Mouse (Mus musculus): ENCODE data around the gene 2510039O18Rik.

The 2510039O18Rik gene

DNA sequence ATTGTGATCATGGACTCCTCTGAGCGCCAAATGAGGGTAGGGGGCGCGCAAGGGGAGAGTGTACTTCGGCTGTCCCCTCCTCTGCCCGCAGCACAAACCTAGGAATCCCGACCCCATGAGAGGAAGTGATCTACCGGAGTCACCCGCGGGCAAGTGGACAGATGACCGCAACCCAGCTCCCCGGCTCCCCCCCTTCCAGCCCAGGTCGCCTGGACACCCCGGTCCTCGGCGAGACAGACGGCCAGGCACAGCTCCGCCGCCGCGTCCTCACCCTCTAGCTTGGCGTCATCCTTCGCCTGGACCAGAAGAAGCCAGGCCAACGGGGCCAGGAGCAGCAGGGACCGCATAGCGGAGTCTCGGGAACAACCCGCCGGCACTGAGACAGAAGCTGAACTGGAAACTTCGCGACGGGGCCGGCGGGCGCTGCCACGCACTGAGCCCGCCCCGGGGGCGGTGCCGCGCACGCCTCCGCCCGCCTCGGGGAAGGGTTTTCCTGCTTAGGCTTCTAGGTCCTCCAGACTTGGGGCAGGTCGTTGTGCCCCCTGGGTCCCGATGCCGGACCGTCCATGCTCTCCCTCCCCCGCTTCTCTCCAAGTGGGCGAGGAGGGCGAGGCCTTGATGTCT is 4.3 kb upstream of the 2510039O18Rik start, which contains the start of gene Plod1:
Gene Plod1 (minus strand): TSS at position 437 of the 624 bp plus-strand sequence.
- in situ Hi-C loops (cut with MboI, MseI) = no loop called here

DNA sequence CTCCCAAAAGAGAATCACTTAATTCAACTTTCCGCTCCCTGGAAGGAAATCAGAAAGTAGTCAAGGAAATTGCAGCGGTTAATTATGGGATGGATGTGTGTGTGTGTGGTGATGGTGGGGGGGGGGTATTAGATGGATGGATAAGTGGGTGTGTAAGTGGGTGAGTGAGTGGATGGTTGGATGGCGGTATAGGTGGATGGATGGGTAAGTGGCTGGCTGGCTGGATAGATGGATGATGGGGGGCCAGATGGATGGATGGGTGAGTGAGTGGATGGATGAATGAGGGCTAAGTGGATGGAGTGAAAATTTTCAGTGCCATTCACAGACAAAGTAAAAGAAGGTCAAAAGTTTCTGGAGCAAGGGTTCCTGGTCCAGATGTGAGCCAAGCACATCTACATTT is 3.7 kb upstream of the 2510039O18Rik start:
- in situ Hi-C loops (cut with MboI, MseI) = no loop called here

DNA sequence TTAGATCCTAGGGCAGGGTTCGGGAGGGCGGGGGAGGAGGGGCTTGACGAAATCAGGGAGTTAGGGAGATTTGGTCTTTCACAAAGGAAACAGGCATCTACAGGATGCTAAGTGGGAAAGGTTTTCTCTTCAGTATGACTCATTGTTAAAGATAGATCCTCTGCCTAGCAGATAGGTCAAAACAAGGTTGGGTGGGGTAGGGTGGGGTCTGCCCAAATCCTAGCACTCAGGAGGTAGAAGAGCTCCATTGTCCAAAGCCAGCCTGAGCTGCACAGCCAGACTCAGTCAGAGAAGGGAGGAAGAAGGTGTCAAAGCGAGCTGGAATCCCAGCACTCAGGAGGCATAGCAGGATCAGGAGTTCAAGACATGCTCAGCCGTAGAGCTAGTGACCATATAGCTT is 3.2 kb upstream of the 2510039O18Rik start:
- in situ Hi-C loops (cut with MboI, MseI) = no loop called here

DNA sequence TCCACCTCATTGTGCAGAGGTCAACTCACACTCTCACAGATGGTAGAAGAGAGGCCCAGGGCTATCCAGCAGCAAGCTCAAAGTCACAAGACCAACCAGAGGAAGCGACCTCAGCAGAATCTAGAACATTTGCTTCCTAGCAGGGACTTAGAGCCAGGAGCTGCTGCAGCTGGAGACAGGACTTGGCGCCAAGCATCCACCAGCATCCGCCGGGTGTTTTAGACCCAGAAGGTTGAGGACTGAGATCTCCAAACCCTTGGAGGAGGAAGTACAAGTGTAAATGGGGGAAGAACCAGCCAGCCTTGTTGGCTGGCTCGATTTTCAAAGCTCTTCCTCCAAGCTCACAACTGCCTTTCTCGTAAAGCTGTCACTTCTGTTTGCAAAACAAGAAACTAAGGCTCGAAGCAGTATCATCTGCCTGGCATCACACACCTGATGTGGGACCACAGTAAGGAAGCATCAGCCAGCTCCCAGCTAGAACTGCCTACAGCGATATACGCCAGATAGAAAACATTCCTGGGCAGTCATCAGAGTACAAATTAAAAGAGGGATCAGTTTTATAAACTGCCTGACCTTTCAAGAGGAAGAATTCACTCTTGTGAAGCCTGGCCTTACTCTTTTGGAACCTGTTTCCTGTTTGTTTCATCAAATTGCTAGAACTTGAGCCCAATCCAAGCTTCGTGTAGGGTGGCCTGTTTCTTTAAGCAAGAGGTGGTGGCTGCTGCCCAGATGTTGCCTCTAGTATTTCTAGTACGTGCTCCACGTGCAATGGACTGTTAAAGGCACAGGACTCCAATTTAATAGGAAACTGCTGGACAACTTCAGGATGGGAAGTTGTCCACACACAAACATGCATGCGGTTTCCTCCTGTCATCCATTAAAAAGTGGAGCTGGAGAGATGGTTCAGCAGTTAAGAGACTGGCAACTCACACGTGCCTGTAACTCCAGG is 2.3 kb upstream of the 2510039O18Rik start:
- in situ Hi-C loops (cut with MboI, MseI) = no loop called here

DNA sequence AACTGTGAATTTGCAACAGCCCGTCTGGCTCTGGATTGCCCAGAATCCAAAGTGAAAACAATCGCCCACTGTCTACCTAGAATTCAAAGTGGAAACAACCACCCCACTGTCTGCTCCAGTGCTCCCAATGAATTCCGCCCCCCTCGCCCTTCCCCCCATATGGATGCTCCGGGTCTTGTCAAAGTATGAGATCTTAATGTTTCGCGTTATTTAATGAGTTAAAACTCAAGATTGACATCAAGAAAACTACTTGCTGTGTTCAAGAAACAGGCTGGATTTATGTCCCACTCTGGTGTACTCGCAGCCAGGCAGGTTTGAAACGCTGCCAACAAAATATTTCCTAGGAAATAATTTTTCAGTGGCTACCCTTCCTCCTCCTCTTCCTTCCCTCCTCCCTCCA is 584 bp upstream of the 2510039O18Rik start:
- in situ Hi-C loops (cut with MboI, MseI) = no loop called here

DNA sequence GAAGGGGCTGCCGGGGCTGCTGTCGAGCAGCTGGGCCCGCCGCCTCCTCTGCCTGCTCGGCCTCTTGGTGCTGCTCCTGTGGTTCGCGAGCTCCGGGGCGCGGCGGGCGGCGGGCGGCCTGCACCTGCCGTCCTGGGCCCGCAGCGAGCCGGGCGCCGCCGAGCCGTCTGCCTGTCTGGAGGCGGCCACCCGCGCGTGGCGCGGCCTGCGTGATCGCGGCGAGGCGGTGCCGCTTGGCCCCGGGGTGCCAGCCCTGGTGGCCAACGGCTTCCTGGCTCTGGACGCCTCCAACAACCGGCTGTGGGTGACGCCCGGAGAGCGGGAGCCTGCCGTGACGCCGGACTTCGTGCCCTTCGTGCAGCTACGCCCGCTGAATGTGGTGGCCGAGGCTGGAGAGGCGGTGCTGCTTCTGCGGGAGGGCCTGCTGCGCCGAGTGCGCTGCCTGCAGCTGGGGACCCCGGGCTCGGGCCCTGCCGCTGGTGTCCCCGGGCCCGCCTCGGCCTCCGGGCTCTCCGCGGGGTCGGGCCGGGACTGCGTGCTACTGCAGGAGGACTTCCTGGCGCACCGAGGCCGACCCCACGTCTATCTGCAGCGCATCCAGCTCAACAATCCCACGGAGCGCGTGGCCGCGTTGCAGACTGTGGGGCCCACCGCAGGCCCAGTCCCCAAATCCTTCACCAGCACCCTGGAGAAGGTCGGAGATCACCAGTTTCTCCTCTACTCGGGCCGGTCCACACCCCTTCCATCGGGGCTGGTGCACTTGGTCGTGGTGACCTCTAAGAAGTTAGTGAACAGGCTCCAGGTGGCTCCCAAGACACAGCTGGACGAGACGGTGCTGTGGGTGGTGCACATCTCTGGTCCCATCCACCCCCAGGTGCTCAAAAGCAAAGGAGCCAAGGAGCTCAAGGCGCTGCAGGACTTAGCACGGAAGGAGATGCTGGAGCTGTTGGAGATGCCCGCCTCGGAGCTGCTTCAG is 638 bp downstream of the 2510039O18Rik start:
- in situ Hi-C loops (cut with MboI, MseI) = no loop called here

DNA sequence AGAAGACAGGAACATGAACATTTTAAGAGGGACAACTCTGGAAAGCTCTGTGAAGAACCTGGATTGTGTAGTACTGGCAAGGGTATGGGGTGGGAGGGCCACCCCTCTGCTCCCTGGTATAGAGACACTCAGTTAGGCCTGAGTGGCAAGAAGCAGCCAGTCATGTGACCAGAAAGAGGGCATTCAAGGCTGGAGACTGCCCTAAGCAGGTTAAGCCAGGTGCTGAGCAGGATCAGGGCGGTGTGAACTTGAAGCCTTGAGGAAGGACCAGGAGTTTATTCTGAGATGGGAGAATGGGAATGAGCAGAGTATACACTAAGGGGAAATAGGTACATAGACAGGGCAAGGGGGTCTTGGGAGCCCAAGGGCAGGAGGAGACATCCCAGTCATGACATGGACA is 2.3 kb downstream of the 2510039O18Rik start:
- in situ Hi-C loops (cut with MboI, MseI) = no loop called here

DNA sequence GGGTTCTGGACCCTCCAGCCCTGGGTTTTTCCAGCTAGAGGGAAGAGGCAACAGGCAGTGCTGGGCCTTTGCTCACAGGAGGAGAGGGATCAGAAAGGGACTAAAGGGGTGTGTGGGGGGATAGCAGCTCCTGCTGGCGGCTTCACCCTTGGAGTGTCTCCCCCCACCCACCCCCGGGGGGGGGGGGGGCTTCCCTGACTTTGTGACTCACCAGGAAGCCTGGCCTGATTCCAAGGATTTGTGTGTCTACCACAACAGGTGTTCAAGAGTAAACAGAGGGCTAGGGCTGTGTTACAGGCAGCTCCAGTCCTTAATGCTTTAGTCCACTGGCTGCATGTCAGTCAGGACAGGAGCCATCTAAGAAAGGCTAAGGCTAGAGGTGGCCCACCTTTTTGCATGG is 6.8 kb downstream of the 2510039O18Rik start:
- in situ Hi-C loops (cut with MboI, MseI) = no loop called here

DNA sequence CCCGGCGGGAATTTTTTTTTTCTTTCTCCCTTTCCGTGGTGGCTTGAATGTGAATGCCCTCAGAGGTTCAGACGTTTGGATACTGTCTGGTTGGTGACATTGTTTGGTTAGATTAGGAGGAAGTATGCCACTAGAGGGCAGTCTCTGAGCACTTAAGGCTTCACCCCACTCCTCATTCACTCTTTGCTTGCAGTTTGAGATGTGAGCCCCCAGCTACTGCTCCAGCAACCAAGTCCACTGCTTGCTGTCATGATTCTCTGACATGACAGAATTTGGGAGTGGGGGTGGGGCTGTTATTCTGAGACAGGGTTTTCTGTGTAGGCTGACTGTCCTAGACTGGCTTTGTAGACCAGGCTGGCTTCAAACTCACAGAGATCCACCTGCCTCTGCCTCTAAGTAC is 12.9 kb downstream of the 2510039O18Rik start:
- in situ Hi-C loops (cut with MboI, MseI) = no loop called here

DNA sequence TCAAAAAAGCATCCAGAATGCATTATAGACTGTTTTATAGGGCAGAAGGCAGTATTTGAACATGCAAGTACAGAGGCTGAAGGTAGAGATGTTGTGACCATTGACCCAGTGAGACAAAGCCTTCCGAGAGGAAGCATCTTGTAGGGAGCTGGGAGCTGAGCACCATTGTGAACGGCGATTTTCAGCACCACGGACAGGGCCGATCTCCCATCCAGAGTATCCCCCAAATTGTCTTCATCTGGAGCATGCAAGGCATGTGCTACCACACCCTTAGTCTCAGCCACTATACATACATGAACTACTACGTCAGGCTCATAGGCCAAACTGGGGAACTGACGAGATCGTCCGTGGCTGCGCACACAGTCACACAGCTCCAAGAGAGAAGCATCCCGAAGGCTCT is 16.4 kb downstream of the 2510039O18Rik start:
- in situ Hi-C loops (cut with MboI, MseI) = loop anchor here in 1 of 2 experiments (5.0 kb wide), 2 partner anchors 45 to 110 kb away; partner anchors contain the start of gene Nppa

DNA sequence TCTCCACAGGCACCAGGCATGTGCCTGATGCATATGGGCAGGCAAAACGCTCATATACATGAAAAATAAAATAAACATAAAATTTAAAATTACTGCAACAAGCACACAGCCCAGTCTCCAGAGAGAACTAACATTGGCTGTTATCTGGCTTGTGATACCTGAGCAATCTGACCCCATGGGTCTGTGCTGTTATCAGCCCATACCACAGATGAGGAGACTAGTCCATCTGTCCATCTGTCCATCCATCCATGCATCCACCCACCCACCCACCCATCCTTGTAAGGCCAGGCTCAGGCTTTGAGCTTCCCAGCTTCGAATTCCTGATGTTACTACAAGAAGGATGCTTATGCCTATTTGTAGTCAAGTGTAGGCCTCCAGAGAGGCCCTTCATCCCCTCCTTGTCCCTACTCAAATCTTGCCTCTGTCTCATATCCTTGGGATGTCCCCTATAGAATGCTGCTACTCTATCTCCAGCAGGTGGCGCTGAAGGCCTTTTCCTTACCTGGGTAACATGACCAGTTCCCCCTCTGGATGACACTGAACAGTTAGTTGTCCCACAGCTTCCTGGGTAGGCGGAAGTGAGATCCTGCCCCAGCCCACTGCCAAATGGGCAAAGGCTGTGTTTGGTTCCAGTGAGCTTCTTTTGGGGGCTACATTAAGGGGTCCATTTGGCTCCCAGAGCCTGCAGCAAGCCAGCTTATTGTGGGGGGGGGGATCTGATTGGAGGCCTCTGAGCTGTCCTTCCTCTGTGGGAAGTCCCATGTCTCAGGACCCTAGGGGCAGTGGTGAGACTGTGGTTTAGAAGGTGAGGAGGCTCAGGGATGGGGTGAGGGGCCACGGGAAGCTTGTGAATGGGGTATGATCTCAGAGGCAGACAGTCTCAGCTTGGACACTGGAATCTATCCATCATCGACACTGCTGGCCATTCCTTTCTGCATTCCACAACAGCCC is 19.5 kb downstream of the 2510039O18Rik start:
- in situ Hi-C loops (cut with MboI, MseI) = loop anchor here (5.0 kb wide), 3 partner anchors 42 to 107 kb away; partner anchors contain the start of gene Nppa (in 1 of the 2)

DNA sequence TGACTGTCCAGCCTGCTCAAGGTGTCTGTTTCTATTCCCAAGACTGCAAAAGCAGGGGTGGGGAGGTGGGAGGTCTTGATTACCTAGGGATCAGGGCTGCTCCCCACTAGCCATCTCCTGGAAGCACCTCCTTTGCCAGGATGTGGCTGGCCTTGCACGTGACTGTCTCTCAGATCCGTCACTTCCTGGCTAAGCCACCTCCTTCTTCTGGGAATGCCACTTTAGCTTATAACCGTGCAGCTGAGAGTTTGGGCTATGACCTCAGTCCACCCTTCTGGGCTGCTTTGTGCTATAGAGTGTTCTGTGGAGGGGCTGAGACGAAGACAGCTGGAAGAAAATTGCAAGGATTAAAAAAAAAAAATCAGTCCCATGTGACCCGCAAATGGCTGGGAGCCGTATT is 22.1 kb downstream of the 2510039O18Rik start:
- in situ Hi-C loops (cut with MboI, MseI) = loop anchor here in 1 of 2 experiments (5.0 kb wide), 1 partner anchor 45 kb away; no protein-coding TSS in a partner anchor

DNA sequence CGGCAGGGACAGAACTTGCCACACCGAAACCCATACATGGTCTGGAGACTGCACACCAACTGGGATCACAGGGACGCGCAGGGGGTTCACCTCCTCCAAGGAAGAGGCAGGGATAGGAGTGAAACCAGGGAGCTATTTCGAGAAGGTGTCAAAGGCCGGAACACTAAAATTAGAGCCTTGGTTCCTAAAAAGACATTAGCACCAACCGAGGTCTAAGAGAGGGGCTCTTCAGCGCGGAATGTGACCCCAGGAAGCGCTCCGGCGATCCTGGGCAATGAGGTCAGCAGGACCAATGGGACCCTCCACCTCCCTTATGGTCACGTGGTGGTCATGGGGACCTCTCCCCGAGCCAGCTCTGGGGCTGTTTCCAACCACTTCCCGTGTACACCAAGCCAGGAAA is 22.9 kb downstream of the 2510039O18Rik start:
- in situ Hi-C loops (cut with MboI, MseI) = loop anchor here in 1 of 2 experiments (5.0 kb wide), 1 partner anchor 44 kb away; no protein-coding TSS in a partner anchor

DNA sequence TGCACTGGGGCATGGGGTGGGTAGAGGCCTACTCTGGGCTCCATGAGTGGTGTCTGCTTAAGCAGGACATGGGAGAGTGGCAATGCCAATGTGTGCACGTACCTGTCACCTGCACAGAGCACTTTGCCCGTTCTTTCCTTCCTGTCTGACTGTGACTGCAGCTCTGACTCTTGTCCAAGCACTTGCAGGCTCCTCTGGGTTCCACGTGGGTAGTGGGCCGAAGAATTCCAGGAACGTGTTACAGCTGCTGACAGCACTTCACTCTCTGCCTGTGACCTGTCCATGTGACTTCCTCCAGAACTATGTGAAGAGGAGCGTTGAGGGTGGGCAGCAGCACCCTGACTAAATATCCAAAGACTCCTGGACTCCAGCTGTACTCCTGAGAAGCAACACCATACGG is 25.0 kb downstream of the 2510039O18Rik start:
- in situ Hi-C loops (cut with MboI, MseI) = no loop called here

DNA sequence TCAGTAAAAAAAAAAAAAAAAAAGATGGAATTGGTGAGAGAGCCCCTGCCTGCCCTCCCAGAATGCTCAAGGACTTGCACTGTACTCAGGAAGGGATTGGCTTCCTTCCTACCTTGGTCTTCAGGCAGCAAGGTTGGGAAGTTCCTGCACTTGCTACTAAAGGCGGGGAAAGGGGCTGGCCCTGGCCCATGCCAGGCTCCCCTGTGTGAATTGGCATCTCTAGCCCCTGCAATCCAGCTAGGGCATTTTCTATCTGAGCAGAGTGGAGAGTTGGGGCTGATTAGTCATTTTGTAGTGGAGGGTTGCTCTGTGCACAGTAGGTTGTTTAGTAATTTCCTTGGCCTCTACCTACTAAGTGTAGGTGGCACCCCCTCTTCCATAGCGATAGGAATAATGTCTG is 28.1 kb downstream of the 2510039O18Rik start:
- in situ Hi-C loops (cut with MboI, MseI) = no loop called here

DNA sequence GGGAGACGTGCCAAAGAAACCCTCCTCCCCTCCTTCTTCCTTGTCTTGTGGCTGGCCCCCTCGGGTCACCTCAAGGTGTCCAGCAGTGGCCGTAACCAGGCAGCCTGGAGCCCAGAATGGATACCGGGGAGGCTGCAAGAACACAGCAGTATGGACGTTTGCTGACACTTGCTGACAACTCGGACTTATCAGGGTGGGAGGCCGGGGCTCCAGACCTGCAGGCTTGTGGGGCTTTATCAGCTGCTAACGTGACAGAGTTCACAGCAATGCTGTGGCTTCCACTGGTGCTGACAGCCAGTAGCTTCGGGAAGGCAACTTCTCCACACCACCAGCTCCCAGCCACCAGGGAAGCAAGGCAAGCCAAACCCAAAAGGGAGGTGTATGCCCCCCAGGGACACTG is 28.6 kb downstream of the 2510039O18Rik start:
- in situ Hi-C loops (cut with MboI, MseI) = no loop called here

DNA sequence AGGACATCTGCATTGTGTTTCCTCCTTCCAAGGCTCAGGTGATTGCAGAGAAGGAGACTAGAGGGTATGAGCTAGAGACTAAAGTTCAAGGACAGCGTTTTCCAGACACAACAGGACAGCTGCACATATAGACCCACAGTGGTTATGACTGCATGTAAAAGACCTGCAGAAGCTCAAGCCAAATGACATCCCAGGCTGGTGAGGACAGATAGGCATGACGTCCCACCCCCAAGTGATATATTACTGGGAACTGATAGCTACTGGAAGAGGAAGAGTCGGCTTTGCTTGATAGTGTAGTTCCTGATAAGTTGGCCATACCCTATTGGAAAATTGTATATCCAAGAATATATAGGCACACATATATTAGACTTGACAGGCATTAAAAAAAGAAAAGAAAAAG is 35.5 kb downstream of the 2510039O18Rik start:
- in situ Hi-C loops (cut with MboI, MseI) = no loop called here

DNA sequence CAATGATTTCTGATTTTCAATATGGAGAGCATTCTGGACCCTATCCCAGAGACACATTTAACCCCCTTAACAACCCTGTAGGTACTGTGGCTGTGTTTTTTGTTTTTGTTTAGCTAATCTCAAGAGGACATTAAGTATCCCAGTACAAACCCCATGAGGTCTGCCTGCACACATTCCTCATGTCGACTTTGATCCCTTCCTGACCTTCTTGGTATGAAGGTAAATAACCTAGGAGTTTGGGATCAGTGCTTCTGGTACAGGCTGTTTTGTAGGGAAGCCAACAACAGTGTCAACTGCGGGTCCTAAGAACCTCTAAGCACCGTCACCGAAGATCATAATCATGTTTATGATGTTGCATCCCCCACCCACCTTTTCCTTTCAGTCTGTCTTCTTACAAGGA is 37.0 kb downstream of the 2510039O18Rik start:
- in situ Hi-C loops (cut with MboI, MseI) = no loop called here

DNA sequence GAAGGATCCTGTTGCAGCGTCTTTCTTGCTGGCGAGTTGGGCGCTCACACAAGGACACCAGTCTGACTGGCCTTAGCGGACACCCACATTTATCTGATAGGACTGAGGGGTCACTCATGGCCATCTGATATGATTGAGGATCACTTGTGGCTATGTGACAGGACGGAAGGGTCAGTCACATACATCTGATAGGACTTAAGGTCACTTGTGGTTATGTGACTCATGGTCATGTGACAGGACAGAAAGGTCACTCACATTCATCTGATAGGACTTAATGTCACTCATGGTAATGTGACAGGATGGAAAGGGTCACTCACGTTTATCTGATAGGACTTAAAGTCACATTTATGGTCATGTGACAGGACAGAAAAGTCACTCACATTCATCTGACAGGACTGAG is 37.7 kb downstream of the 2510039O18Rik start:
- in situ Hi-C loops (cut with MboI, MseI) = no loop called here

DNA sequence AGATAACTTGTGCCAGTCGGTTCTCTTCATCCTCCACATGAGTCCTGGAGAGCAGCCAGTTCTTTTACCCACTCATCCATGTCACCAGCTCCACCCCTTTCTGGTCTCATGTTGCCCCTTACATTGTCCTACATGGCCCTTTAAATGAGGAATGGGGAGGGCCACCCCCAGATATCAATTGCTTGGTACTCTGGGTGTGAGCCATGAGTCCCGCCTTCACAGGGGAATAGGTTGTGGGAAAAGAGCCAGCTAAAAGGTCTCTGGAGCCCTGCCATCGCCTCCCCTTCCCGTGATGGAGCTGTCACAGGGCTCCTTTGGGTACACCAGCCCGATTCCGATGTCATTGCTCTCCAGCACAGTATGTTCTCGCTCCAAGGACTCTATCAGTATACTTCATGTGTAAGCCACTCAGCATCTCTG is 38.8 kb downstream of the 2510039O18Rik start:
- in situ Hi-C loops (cut with MboI, MseI) = no loop called here
